Mouse (Mus musculus): ENCODE results near the gene Hoxd4. TPM values are rescaled to one million over a fixed set of nuclear protein-coding genes. Genes with fewer than 3 reads are reported as not detected.

Hoxd4 gene
- total RNA-seq, 1 experiment: 0.94 TPM

DNA sequence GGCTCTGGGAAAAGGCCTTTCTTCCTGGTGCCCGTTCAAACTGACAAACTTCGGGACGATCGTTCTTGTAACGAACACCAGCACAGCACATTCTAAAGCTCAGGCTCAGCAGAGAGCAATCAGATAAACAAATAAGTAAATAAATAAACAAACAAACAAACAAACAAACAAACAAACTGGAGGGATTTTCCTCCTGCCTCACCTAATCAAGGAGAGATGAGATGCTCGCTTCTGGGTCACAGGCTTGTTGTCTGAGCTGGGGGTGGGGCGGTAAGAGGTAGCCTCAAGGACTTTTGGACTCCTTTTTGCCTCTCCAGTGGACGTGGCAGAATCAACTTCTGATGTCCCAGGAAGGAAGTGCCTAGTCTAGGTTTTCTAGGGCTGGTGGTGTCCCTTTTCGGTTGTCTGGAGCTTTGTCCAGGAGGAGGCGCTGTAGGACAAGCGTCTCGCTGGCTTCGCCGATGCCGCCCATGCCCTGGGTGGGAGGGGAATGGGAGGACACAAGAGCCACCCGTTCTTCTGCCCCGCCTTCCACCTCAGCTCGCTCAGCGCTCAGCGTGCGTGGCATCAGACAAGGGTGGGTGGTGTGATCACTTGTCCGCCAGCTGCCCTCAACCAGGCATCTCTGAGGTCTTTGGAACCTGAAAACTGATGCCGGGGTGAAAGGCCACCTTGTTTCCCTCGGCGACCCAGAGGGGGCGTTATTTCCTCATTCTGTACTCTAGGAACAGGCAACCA, 3.9 kb downstream of the Hoxd4 start:
- Histone ChIP-seq H3K4me3 (ENCODE audit: insufficient read depth in 1 of 2, low read depth in 1 of 2, low read length in 2 of 2, poor library complexity in 1 of 2, severe bottlenecking in 1 of 2) (peak overlapping the region; percentile 28 to 58; a peak in 3 of 4 replicates), H3K4me1 (ENCODE audit: control insufficient read depth in 2 of 2, insufficient read depth in 2 of 2, low read length in 2 of 2, poor library complexity in 1 of 2) (peaks cover 0 to 8% of the 10 kb centered on the region in 2 experiments; a peak in 1 of 4 replicates), H3K36me3 (ENCODE audit: control insufficient read depth, insufficient read depth, low read length, poor library complexity, severe bottlenecking) (no peaks in the 10 kb centered on the region), H3K9me3 (ENCODE audit: control insufficient read depth, insufficient read depth, low read depth, low read length) (no peaks in the 10 kb centered on the region), H3K9ac (ENCODE audit: insufficient read depth, low read depth, low read length, poor library complexity, severe bottlenecking) (no peak overlapping the region), H3K27ac (ENCODE audit: insufficient read depth, low read depth, low read length, poor library complexity, severe bottlenecking) (no peak overlapping the region)
- peak; percentile 82 for DNase-seq (ENCODE audit: low read depth, low spot score)
- in situ Hi-C loops (cut with MboI; ENCODE audit: low sequenced_read_pairs in 2 of 2, unreplicated experiment in 2 of 2): loop anchor here (10.0 to 25.0 kb wide), 4 partner anchors 339 to 872 kb away; no protein-coding TSS in a partner anchor
- TF ChIP-seq ZC3H11A (IDR thresholded peaks at IDR 0.05; ENCODE audit: borderline replicate concordance, low read depth, low read length) (peak; percentile 92), CHD2 (IDR thresholded peaks at IDR 0.05; ENCODE audit: low read depth, low read length) (no peak)

DNA sequence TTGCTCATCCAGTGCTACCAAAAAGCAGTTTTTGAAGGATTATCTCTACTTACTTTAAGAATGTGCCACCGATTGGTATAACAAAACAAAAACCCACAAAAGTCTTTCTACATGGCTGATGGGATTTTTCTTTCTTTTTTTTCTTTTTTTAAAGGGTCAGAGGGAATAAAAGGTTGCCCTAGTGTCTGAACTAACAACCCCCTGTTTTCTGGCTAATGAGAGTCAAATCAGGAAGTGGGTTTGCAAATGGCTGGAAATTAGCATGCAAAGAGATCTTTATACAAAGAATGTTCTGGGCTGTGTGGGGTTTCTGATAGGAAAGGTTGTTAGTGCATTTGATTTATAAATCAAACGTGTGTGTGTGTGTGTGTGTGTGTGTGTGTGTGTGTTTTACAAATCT, 8.7 kb downstream of the Hoxd4 start:
- no peak overlapping the region for H3K9ac ChIP-seq (ENCODE audit: insufficient read depth, low read depth, low read length, poor library complexity, severe bottlenecking)
- no peak overlapping the region for H3K27ac ChIP-seq (ENCODE audit: insufficient read depth, low read depth, low read length, poor library complexity, severe bottlenecking)
- no peaks in the 10 kb centered on the region for H3K9me3 ChIP-seq (ENCODE audit: control insufficient read depth, insufficient read depth, low read depth, low read length)
- TF ChIP-seq MAFK (IDR thresholded peaks at IDR 0.05; ENCODE audit: insufficient read depth, low read depth, low read length) (no peak), ZC3H11A (IDR thresholded peaks at IDR 0.05; ENCODE audit: borderline replicate concordance, low read depth, low read length) (no peak), HCFC1 (IDR thresholded peaks at IDR 0.05; ENCODE audit: borderline replicate concordance, insufficient read depth, low read length) (no peak), CHD2 (IDR thresholded peaks at IDR 0.05; ENCODE audit: low read depth, low read length) (no peak), ZNF384 (IDR thresholded peaks at IDR 0.05; ENCODE audit: low read depth, low read length) (no peak)
- in situ Hi-C loops (cut with MboI; ENCODE audit: low sequenced_read_pairs in 2 of 2, unreplicated experiment in 2 of 2): loop anchor here (25.0 kb wide), 2 partner anchors 592 to 867 kb away; no protein-coding TSS in a partner anchor
- no peak overlapping the region for H3K4me3 ChIP-seq (ENCODE audit: insufficient read depth in 1 of 2, low read depth in 1 of 2, low read length in 2 of 2, poor library complexity in 1 of 2, severe bottlenecking in 1 of 2)
- DNase-seq (ENCODE audit: low read depth, low spot score): no peak
- H3K36me3 ChIP-seq (ENCODE audit: control insufficient read depth, insufficient read depth, low read length, poor library complexity, severe bottlenecking): no peaks in the 10 kb centered on the region
- H3K4me1 ChIP-seq (ENCODE audit: control insufficient read depth in 2 of 2, insufficient read depth in 2 of 2, low read length in 2 of 2, poor library complexity in 1 of 2): peaks cover 0 to 12% of the 10 kb centered on the region in 2 experiments; a peak in 1 of 4 replicates

DNA sequence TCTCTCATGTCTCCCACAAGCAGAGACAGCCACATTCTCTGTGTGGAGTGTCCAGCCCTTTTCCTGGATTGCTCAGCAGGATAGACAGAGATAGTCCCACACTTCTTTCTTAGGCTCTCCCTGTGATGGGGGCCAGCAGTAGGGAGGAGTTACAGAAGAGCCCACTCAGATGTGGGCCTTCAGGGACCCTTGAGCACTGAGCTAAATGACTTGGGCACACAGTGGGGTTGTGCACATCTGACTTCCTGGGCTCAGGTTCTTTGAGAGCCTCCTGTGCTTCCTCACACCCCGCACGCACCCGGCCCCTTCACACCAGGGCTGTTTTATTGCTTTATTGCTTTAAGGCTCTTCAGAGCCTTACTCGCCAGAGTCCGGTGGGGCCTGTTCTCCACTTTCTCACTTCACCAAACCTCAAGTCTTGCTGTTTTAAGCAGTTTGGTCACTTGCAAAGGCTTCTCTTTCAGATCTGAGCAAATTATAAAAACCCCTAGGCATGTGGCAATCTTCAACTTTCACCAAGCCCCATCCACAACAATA, 9.3 kb downstream of the Hoxd4 start:
- no peak for DNase-seq (ENCODE audit: low read depth, low spot score)
- H3K27ac ChIP-seq (ENCODE audit: insufficient read depth, low read depth, low read length, poor library complexity, severe bottlenecking): no peak overlapping the region
- peaks cover 0 to 12% of the 10 kb centered on the region in 2 experiments; a peak in 1 of 4 replicates for H3K4me1 ChIP-seq (ENCODE audit: control insufficient read depth in 2 of 2, insufficient read depth in 2 of 2, low read length in 2 of 2, poor library complexity in 1 of 2)
- H3K4me3 ChIP-seq (ENCODE audit: insufficient read depth in 1 of 2, low read depth in 1 of 2, low read length in 2 of 2, poor library complexity in 1 of 2, severe bottlenecking in 1 of 2): no peak overlapping the region
- no peaks in the 10 kb centered on the region for H3K9me3 ChIP-seq (ENCODE audit: control insufficient read depth, insufficient read depth, low read depth, low read length)
- H3K9ac ChIP-seq (ENCODE audit: insufficient read depth, low read depth, low read length, poor library complexity, severe bottlenecking): no peak overlapping the region
- TF ChIP-seq HCFC1 (IDR thresholded peaks at IDR 0.05; ENCODE audit: borderline replicate concordance, insufficient read depth, low read length) (no peak), ZC3H11A (IDR thresholded peaks at IDR 0.05; ENCODE audit: borderline replicate concordance, low read depth, low read length) (no peak), CHD2 (IDR thresholded peaks at IDR 0.05; ENCODE audit: low read depth, low read length) (no peak), MAFK (IDR thresholded peaks at IDR 0.05; ENCODE audit: insufficient read depth, low read depth, low read length) (no peak), ZNF384 (IDR thresholded peaks at IDR 0.05; ENCODE audit: low read depth, low read length) (no peak)
- in situ Hi-C loops (cut with MboI; ENCODE audit: low sequenced_read_pairs in 2 of 2, unreplicated experiment in 2 of 2): loop anchor here (25.0 kb wide), 2 partner anchors 591 to 866 kb away; no protein-coding TSS in a partner anchor
- H3K36me3 ChIP-seq (ENCODE audit: control insufficient read depth, insufficient read depth, low read length, poor library complexity, severe bottlenecking): no peaks in the 10 kb centered on the region

DNA sequence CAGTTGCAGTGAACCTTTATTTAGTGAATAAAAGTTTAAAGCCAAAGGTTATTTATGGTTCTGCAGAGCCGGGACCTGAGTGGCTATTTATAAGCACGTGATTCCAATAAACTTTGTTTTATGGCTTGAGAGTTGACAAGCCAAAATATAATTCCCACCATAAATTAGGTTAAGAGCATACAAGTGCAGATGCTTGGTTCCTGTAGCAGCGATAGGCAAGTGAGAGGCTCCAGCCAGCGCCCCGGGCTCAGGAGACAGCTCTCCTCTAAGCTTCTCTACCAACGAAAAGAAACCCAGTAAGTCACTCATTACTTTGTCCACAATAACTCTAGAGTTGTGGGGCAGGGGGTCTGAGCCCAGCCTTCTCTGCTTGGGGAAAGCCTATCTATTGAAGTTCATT, 10.2 kb downstream of the Hoxd4 start:
- Histone ChIP-seq H3K4me3 (ENCODE audit: insufficient read depth in 1 of 2, low read depth in 1 of 2, low read length in 2 of 2, poor library complexity in 1 of 2, severe bottlenecking in 1 of 2) (no peak overlapping the region), H3K9ac (ENCODE audit: insufficient read depth, low read depth, low read length, poor library complexity, severe bottlenecking) (no peak overlapping the region), H3K4me1 (ENCODE audit: control insufficient read depth in 2 of 2, insufficient read depth in 2 of 2, low read length in 2 of 2, poor library complexity in 1 of 2) (peaks cover 0 to 12% of the 10 kb centered on the region in 2 experiments; a peak in 1 of 4 replicates), H3K9me3 (ENCODE audit: control insufficient read depth, insufficient read depth, low read depth, low read length) (no peaks in the 10 kb centered on the region), H3K27ac (ENCODE audit: insufficient read depth, low read depth, low read length, poor library complexity, severe bottlenecking) (no peak overlapping the region), H3K36me3 (ENCODE audit: control insufficient read depth, insufficient read depth, low read length, poor library complexity, severe bottlenecking) (no peaks in the 10 kb centered on the region)
- TF ChIP-seq ZNF384 (IDR thresholded peaks at IDR 0.05; ENCODE audit: low read depth, low read length) (no peak), HCFC1 (IDR thresholded peaks at IDR 0.05; ENCODE audit: borderline replicate concordance, insufficient read depth, low read length) (no peak), MAFK (IDR thresholded peaks at IDR 0.05; ENCODE audit: insufficient read depth, low read depth, low read length) (no peak), CHD2 (IDR thresholded peaks at IDR 0.05; ENCODE audit: low read depth, low read length) (no peak), ZC3H11A (IDR thresholded peaks at IDR 0.05; ENCODE audit: borderline replicate concordance, low read depth, low read length) (no peak)
- DNase-seq (ENCODE audit: low read depth, low spot score): no peak
- in situ Hi-C loops (cut with MboI; ENCODE audit: low sequenced_read_pairs in 2 of 2, unreplicated experiment in 2 of 2): loop anchor here (25.0 kb wide), 2 partner anchors 590 to 865 kb away; no protein-coding TSS in a partner anchor
